Mouse (Mus musculus): ENCODE results near the gene Vmn1r120.
"Not testable (repeated sequence)": the region's sequence is repeated elsewhere in the genome, so short reads cannot be mapped to it uniquely, and the experiment has no call there.

Gene Vmn1r120

GRCm38 (mm10) chr7:21053684-21054083 is at the start of gene Vmn1r120:
TSS of gene Vmn1r120 (minus strand) at chr7:21053784.
- not testable (repeated sequence) for DNase-seq (ENCODE audit: low spot score in 2 of 2)

- DNase-seq (ENCODE audit: low spot score in 2 of 2) = not testable (repeated sequence)
Measured at GRCm38 (mm10) chr7:21098413-21098812, 44.8 kb upstream of the Vmn1r120 start, which contains the start of gene Vmn1r121. TSS of gene Vmn1r121 (minus strand) at chr7:21098513.

- DNase-seq (ENCODE audit: low spot score in 2 of 2) = not testable (repeated sequence)
Measured at GRCm38 (mm10) chr7:21012355-21012754, 41.2 kb downstream of the Vmn1r120 start, which contains the start of gene Vmn1r119. TSS of gene Vmn1r119 (minus strand) at chr7:21012455.
